Mouse (Mus musculus) CD4-positive, CD25-positive, alpha-beta regulatory T cell, adult 2 months (primary cell): Measurements from ENCODE around the gene Grid1.

Experiments used
- DNase-seq: peaks from one replicate; pipeline ENCODE4 v3.0.0-alpha.2; 2012; ENCODE audit warnings: low read depth, low spot score

The Grid1 gene

DNA sequence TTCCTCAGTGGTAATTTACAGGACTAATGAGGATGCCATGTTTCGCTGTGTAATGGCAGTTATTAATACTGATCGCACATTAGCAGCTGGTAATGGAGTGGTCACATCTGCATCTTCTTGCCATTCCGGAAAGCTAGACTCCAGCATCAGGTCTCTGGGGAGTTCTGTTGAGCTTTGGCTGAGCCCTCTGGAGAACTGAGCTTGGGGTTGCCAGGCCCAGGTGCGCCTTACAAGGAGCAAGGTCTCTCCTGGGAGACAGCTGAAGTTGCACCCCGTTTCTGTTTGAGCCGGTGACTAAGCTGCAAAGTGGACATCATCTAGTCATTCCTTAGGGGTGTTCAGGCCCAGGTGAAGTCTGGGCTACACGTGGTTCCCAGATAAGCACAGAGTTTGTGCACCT, 186.8 kb downstream of the Grid1 start:
- no peak for DNase-seq

DNA sequence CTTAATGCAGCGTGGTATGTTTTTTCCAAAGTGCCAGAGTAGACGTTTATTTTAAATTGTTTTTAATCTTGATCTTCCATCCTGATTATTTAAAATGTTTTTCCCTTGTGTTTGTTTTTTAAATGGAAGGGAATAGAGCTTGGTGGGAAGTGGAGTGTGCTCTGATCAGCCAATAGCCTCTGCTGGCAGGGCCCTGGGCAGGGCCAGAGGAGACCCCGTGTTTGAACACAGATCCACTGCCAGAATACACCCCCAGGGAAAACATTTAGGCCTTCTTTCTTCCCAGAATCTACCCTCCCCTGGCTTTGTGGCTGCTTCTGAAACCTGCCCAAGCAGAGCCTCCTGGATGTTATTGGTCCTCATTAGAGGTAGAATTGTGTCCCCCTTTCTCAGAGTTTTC, 188.8 kb downstream of the Grid1 start:
- no peak for DNase-seq

DNA sequence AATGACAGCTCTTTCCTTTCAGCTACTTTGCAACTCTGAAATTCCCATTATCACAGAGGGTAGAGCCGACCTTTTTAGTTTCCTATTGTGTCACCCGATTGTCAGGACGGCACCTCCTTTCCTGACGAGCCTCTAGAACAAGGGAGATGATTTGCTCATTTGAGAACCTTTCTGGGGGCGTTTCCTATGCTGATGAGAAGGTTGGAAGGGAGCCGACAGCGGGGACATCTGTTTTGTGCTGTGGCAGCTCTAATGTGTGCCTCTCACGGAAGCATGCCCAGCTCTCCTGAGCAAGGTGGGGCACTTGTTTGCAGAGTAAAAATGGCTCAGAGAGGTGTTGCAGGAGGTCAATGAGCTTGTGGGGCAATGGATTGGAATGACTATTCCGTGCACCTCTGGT, 189.2 kb downstream of the Grid1 start:
- no peak for DNase-seq

DNA sequence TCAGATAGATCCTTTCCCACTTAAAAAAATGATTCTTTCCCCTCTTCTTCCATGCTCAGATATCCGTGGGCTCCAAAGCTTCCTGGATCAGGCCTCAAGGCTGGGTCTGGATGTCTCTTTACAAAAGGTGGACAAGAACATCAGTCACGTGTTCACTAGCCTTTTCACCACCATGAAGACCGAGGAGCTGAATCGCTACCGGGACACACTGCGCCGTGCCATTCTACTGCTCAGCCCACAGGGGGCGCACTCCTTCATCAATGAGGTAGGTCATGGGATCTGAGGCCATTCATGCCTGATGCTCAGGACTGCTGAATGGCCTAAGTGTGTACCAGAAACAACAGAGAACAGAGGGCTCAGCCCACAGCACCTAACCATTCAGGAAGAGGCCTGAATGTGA, 206.8 kb downstream of the Grid1 start:
- DNase-seq: no peak

DNA sequence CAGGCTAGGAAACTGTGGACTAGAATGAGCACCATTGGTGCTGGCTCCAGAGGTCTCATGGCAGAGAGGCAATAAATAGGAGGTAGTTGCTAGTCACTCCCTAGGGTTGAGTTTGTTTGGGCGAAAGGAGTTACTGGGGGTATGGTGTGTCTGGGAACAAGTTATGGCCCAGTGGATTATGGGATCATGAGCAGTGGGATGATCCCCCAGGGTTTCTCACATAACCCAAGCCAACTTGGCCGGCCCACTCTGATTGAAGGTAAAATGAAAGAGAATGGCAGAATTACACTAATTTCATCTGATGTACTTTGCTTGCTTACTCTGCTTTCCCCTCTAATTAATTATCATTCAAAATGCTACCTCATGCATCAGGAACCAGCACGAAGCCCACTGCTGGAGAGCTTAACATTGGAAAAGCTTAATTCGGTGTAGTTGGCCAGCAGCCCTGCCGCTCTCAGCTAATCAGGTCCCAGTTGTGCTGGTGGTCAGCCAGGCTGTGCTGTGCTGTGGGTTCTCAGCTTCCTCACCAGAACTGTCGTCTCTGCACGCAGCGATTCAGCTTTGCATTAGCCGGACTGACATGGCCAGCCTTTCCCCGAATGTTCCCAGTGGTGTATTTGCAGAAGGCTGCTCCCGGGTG, 207.7 kb downstream of the Grid1 start:
- DNase-seq: no peak

DNA sequence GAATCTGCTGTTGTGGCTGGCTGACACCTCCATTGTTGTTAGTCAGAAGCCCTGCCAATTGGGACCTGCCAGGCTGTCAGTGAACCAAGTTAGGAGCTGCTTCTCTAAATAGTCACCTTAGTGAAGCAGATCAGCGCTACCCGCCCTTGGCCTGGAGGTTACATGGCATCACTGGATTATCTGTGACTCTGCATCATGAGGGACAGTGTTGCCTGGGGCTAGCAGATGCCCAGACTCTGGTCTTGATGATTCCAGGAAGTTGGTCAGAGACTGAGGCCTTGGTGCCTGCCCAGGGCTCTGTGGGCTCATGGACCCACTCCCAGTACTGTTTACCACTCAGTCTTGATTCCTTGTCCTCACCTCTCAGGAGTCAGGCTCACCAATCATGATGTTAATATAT, 209.7 kb downstream of the Grid1 start:
- DNase-seq: no peak

DNA sequence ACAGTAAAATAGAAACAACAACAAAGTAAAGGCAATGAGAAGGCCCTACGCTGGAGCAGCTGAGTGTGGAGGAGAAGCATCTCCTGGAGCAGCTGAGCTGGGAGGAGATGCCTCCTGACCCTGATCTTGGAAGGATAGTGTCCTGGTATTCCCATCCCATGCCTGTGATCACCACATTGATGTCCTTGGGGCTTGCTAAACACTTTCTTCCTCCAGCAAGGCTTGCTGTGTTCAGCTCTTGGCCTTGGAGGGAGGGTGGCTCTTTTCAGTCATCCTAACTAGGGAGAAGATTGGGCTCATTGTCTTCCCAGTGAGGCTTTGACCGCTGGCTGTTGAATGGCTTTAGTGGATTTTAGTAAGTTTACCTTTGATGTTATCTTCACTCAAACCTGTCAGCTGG, 210.4 kb downstream of the Grid1 start:
- no peak for DNase-seq

DNA sequence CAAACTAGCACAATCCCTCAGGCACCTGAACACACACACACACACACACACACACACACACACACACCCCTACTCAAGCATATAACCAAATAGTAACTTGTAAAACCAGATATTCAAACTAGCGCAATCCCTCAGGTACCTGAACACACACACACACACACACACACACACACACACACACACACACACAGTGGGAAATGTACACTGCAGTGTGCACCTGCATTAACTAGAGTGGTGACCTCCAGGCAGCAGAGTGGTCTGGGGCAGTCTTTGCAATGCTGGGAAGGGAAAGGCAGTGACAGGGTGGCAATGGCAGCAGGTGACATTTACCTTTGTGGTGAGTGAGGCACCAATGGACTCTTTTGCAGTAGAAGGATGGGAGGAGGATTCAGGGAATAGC, 212.4 kb downstream of the Grid1 start:
- no peak for DNase-seq

DNA sequence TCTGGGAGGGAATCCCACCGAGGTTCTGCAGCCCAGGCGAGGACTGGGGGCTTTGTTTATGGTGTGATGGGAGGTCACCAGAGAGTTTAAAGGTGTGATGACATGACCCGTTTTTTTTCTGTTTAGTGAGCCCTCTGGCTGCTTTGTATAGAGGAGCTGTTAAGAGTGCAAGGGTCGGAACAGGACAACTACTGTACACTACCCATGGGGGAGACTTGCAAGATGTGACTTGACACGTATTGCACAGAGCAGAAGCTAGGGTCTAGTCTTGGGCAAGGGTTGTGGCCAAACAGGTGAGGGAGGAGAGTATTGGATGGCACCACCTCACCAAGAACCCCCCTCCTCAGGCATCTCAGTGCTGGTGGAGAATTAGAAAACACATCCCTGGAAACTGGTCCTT, 224.4 kb downstream of the Grid1 start:
- no peak for DNase-seq

DNA sequence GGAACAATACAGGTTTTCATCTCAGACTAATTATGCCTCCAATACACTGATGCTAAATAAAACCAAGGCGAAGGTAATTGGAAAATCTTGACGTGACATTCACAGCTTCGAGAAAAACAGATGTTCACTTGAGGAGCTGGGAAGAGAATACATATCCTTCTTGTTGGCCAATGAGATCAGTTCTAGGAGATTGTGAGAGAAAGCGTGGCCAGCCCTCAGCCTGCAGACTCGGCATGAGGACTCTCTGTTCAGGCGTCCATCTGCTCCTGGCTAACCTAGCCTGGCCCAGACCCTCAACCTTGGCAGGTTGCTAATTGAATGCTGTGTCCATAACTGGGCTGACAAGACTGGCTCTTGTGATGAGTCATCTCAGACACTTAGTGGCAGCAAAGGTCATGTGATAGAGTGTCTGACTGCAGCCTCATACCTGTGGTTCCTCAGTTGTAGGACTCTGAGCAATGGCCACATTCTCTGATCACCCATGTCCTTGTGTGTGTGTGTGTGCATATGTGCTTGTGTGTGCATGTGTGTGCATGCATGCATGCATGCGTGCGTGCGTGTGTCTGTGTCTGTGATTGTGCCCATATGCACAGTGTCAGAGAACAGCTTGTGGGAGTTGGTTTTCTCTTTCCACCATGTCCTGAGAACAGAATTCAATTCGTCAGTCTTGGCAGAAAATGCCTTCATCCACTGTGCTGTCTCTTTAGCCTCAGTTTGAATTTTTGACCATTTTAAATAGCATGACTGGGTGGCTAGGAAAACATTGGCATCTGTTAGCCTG, 225.2 kb downstream of the Grid1 start:
- no peak for DNase-seq

DNA sequence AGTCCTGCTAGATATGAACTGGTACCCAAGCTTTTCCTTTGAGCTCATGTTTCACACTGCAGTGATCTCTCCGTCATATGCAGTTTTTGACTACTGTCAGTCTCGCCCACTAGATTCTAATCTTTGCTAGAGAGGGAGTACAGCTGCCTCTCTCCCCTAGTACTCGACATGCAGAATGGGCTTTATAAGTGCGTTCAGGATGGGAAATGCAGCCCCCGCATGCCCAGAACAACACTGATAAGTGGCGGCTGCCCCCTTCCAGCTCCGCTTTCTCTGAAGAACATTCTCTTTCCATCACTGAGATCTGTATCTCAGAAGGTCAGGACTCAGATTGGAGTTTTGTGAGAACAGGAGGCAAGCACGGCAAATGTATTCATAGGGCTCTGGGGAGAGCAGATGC, 229.3 kb downstream of the Grid1 start:
- no peak for DNase-seq

DNA sequence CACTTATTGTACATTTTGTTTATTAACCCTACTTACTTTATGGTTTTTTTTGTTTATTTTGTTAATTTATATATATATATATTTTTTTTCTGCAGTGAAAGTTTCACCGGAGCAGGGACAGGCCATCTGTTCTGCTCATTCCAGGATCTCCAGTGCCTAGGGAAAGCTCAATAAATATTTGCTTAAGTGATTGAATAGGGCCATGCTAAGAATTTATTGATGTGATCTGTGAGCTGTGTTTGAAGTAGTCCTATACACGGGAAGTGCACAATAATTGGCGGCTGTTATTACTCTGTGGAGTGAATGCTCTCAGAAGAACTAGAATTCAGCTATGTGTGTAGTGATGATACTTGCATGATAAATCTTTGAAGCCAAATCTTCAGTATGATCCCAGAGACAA, 234.2 kb downstream of the Grid1 start:
- DNase-seq: no peak

DNA sequence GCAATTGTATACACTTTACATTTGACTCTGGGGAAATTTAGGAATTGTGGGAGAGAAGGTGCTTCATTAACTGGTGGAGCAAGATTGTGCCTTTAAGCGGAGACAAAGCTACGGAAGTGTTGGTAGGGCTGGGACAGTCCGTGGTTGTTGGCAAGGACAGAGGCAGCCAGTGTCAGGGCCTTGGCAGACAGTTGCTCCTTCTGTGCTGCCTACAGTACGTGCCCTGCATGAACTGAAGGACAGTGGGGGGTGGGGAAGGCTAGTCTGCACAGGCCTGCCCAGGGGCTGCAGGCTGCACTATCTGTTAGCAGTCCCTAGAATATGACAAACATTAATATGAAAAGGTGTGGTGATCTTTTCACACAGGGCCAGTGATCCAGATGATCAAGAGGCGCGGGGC, 254.7 kb downstream of the Grid1 start:
- no peak for DNase-seq

DNA sequence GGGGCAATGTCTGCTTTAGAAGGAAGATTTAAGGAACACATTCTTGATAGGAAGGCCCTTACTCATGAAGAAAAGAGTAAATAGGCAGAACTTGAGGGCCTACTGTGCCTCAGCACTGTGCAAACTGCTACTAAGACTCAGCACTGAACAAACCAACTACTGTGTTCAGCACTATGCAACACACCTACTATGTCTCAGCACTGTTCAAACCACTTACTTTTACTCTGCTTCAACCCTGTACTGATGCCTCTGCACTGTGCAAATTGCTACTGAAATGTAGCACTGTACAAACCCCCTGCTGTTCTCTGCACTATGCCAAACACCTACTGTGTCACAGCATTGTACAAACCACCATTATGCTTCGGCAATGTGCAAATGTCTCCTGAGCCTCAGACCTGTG, 260.0 kb downstream of the Grid1 start:
- DNase-seq: no peak

DNA sequence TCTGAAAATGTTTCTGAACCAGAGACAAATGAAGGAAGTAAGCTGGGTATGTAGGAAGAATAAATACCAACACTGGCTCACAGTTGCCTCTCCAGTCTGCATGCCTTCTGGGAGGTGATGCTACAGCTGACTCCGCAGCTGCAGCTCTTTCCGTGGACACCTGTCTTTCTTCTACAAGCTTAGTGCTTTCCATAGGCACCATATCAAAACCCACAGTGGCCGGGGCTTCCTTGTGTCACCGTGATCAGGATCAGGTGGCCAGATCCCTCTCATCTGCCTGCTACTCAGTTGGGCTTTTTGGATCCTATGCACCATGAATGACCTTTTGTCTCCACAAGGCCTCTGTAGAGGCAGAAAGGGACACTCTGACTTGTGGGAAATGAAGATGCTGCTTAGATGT, 272.7 kb downstream of the Grid1 start:
- no peak for DNase-seq

DNA sequence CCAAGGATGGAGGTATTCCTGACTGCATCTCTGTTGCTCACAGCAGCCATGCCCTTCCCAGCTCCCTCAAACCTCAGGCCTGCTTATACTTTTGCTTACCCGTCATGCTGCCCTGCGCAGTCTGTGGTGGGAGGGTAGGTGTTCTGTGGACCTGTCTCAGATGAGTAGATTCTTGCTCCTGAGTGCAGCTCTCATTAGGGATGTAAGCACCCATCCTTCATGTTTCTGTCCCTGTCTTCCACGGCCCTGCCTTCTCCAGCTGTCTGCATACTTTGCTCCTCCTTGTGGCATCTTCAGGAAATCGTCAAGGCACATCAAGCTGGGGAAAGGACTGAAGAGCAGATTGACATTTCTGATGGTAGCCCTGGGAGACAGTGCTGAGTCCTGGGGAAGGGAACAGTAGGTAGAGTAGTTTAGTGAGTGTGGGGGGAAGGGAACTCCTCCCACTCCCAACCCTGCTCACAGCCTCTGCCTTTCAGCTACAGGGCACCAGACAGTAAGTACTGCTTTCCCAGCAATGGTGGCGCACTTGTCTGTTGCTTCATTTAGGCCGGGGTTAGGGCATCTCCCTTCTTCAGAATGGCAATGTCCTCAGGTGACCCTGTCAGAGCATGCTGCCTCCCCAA, 273.8 kb downstream of the Grid1 start:
- DNase-seq: no peak

DNA sequence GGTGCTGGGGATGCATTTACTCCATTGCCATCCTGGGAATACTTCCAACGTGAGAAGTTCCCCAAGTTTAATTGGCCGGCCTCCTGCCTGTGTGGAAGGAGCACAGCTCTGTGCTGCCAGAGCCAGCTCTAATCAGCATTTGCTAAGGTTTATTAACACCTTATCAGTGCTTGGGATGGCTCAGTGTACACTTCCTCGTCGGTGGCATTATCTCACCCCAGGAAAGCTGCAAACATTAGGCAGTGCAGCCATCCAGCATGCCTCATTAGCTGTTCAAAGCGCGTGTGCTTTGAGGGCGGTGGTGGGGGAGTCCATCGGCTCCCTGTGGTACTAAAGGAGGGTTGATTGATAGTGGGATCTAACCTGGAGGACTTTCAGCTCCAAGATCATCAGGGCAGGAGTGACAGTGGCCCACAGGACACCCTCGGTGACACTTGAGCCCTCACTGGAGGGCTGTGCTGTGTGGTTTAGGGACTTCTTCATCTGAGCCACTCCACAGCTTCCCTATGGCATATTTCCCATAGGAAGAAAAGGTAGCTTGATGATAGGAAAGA, 275.7 kb downstream of the Grid1 start:
- no peak for DNase-seq

DNA sequence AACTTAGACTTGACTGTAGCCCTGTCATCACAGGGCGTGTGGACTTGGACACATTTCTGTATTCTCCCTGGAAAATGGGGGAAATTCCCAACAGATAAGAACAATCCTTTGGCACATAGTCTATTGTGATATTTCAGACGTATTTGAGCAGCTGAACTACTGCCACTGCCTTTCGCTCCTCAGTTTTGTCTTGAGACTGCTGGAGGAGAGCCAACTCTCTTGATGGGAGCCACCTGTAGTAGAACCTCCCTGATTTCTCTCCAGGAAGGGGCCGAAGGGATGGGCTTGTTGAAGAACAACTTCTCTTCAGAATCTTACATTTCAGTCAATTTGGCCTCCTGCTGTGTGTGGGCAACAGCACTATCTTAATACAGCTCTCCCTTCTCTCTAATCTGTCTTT, 276.2 kb downstream of the Grid1 start:
- DNase-seq: no peak

DNA sequence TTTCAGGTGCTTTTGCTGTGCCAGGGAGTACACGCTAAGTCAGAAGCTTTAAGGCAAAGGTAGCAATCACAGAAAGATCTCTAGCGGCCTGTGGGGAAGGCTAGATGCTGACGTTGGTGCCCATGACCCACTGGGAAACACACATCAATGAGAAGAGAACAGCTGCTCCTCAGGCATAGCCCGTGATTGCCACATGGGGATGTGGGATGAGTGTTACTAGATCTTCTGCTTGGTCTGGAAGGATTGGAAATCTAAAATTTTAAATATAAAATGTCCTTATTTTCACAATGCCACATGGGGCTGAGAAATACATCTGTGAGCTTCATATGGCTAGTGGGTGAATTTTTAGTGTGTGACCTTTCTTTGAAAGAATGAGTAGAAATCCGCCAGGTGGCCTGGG, 277.3 kb downstream of the Grid1 start:
- DNase-seq: no peak

DNA sequence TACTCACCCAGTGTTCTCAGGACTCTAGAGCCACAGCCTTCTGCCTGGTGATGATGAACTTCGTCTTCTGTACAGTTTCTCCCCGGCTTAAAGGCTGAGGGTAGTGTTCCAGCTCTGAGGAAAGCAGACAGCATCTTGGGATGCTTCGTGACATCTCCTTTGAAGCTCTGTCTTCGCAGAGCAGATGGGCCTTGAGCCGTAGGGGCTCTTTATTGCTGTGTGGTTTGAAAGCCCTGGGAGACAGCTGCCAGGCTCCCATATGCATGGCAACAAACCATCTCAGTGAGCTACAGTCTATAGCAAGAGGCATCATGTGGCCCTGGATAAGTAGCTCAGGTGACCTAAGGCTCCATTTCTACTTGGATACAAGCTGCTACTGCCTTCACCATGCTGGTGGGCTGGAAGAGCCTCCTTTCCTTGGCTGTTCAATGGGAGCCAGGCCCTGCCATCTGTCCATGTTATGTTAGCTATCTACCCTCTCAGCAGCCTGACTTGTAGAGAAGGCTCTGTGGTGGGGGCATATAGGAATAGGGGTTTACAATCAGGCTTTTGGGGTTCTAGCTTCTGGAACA, 283.8 kb downstream of the Grid1 start:
- no peak for DNase-seq

DNA sequence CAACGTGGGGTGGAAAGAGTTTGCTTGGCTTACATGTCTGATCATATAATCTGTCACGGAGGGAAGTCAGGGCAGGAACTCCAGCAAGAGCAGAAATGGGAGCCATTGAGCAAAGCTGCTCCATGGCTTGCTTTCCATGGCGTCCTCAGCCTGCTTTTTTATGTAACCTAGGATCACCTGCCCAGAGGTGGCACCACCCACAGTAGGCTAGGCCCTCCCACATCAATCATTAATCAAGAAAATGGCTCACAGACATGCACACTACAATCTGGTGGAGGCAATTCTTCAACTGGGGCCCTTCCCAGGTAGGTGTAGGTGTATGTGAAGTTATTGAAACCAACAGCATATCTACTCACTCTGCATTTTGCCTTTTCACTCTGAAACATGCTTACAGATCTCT, 287.7 kb downstream of the Grid1 start:
- DNase-seq: no peak

DNA sequence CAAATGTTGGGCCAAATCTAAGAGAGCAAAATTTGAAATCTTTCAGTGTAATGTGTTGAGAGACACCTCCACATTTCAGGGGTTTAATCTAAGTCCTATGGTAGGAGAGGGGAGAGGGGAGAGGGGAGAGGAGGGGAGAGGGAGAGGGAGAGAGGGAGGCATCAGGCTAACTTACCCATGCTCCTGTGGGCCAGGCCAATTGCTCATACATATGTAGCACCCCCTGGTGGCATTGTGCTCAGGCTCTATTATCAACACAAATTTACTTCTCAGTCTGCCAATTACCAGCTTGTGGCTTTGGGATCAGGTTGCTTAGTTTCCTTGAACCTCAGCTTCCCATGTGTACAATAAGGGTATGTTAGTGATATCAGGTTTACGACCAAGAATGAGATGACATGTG, 291.0 kb downstream of the Grid1 start:
- no peak for DNase-seq
